Mouse (Mus musculus): ENCODE data around the gene Cacna1e. TPM values are rescaled to one million over a fixed set of nuclear protein-coding genes. Genes with fewer than 3 reads are reported as not detected.

Cacna1e gene
- total and polyA plus RNA-seq, 2 experiments: 0.09 TPM

DNA sequence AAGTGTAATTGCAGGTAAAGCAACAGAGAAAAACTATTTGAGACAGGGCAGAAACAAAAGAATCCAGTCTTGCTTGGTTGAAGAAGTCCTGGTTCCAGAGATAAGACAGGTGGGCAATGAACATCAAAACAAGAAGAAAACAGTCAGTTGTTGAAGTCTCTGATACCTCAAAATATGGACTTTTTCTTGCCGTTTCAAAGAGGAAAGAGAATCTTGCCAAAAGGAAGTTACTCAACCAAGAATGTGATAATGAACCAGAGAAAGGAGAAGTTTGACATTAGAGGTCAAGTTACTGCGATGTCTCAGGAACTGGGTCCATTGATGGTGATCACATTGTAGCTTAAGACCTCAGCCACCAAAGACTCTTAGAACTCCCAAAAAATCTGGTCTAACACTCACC, 206.6 kb downstream of the Cacna1e start:
- Histone ChIP-seq H3K9ac (ENCODE audit: low read depth, low read length) (no peak overlapping the region), H3K27me3 (ENCODE audit: control insufficient read depth, insufficient read depth, low read length) (no peaks in the 10 kb centered on the region), H3K4me1 (ENCODE audit: control insufficient read depth, insufficient read depth, low read length) (no peaks in the 10 kb centered on the region), H3K79me2 (ENCODE audit: control insufficient read depth, insufficient read depth, low read length) (no peaks in the 10 kb centered on the region), H3K27ac (replicated peaks; ENCODE audit: insufficient read depth, low read depth, low read length) (no peak overlapping the region), H3K4me3 (ENCODE audit: insufficient read depth, low read depth, low read length) (no peak overlapping the region), H3K36me3 (ENCODE audit: control insufficient read depth, insufficient read depth, low read length) (no peaks in the 10 kb centered on the region)
- WGBS: 64% methylated on average over 2 of the region's 2 CpGs
- DNase-seq (ENCODE audit: extremely low read depth, low read depth, low spot score): peak; percentile 19
- no peak for TF ChIP-seq CTCF (IDR thresholded peaks at IDR 0.05; ENCODE audit: low read depth, low read length)
- TF ChIP-seq POLR2A (IDR thresholded peaks at IDR 0.05; ENCODE audit: extremely low read depth, insufficient read depth, low read length): no peak

DNA sequence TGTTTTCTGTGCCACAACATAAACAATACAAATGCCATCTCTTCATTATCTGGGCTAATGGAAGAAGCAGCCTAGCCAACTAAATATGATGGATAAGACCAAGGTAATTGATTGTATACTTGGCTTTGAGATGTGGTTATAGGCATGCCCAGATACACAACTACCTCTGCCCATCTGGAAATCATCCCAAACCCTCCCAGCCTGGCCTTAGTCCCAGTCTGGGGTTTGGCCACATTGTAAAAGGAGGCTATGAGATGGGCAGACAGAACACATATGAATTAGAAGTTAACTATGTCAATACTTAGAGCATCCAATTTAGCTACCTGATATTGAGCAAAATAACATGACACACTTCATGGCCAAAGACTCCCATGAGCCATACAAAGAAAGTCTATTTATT, 220.6 kb downstream of the Cacna1e start:
- H3K4me3 ChIP-seq (ENCODE audit: insufficient read depth, low read depth, low read length): no peak overlapping the region
- no peaks in the 10 kb centered on the region for H3K79me2 ChIP-seq (ENCODE audit: control insufficient read depth, insufficient read depth, low read length)
- H3K36me3 ChIP-seq (ENCODE audit: control insufficient read depth, insufficient read depth, low read length): no peaks in the 10 kb centered on the region
- no peak overlapping the region for H3K27ac ChIP-seq (replicated peaks; ENCODE audit: insufficient read depth, low read depth, low read length)
- no peaks in the 10 kb centered on the region for H3K27me3 ChIP-seq (ENCODE audit: control insufficient read depth, insufficient read depth, low read length)
- DNase-seq (ENCODE audit: extremely low read depth, low read depth, low spot score): no peak
- TF ChIP-seq POLR2A (IDR thresholded peaks at IDR 0.05; ENCODE audit: extremely low read depth, insufficient read depth, low read length) (no peak), CTCF (IDR thresholded peaks at IDR 0.05; ENCODE audit: low read depth, low read length) (no peak)
- no peak overlapping the region for H3K9ac ChIP-seq (ENCODE audit: low read depth, low read length)
- no peaks in the 10 kb centered on the region for H3K4me1 ChIP-seq (ENCODE audit: control insufficient read depth, insufficient read depth, low read length)

DNA sequence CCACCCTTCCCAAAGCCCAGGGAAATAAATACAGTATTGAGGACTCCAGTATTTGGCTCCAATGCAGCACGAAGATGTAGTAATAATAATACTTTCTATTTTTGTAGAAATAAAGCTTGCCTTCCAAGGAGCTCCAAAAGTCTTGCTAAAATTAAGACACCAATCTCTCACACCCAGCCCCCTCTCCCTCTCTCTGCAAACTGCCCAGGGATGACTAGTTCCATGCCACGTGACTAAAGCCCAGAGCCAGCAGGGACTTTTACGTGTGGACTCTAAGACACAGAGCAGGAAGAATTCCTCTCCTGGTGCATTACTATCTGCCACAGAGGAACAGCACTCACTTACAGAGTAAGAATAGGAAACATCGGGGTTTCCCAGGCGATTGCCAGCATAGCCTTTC, 222.3 kb downstream of the Cacna1e start:
- 76% methylated on average over 5 of the region's 5 CpGs for WGBS
- no peaks in the 10 kb centered on the region for H3K27me3 ChIP-seq (ENCODE audit: control insufficient read depth, insufficient read depth, low read length)
- DNase-seq (ENCODE audit: extremely low read depth, low read depth, low spot score): no peak
- no peaks in the 10 kb centered on the region for H3K79me2 ChIP-seq (ENCODE audit: control insufficient read depth, insufficient read depth, low read length)
- no peak overlapping the region for H3K9ac ChIP-seq (ENCODE audit: low read depth, low read length)
- no peaks in the 10 kb centered on the region for H3K4me1 ChIP-seq (ENCODE audit: control insufficient read depth, insufficient read depth, low read length)
- H3K27ac ChIP-seq (replicated peaks; ENCODE audit: insufficient read depth, low read depth, low read length): no peak overlapping the region
- H3K4me3 ChIP-seq (ENCODE audit: insufficient read depth, low read depth, low read length): no peak overlapping the region
- TF ChIP-seq POLR2A (IDR thresholded peaks at IDR 0.05; ENCODE audit: extremely low read depth, insufficient read depth, low read length): no peak
- H3K36me3 ChIP-seq (ENCODE audit: control insufficient read depth, insufficient read depth, low read length): no peaks in the 10 kb centered on the region

DNA sequence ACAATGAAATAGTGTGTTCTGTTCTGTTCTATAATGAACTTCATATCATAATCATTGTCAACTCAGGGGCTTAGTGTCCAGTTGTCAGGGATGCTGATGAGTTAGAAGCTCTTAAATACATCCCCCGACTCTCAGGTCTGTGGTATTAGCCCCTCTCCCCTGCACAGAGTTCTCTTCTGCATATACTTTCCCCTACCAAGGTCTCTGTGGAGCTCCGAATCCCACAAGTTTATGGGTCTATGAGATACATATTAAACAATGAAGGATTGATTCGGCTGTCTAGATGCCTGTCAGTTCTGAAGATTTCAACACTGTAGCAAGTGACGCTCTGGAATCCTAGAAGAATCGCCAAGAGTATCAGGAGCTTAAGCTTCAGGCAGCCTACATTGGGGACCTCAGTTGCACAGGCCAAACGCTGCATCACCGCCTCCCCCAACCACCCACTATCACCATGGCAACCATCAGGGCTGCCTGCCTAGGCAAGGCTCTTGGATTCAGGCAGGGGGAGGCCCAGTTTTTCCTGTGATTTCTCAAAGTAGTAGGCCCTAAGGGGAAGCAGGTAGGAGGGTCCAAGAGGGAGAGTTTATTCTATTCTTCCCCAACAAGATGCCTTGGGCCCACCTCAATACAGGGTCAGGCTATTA, 223.0 kb downstream of the Cacna1e start:
- no peaks in the 10 kb centered on the region for H3K36me3 ChIP-seq (ENCODE audit: control insufficient read depth, insufficient read depth, low read length)
- no peaks in the 10 kb centered on the region for H3K79me2 ChIP-seq (ENCODE audit: control insufficient read depth, insufficient read depth, low read length)
- no peaks in the 10 kb centered on the region for H3K4me1 ChIP-seq (ENCODE audit: control insufficient read depth, insufficient read depth, low read length)
- TF ChIP-seq CTCF (IDR thresholded peaks at IDR 0.05; ENCODE audit: low read depth, low read length) (no peak), POLR2A (IDR thresholded peaks at IDR 0.05; ENCODE audit: extremely low read depth, insufficient read depth, low read length) (no peak)
- no peak overlapping the region for H3K27ac ChIP-seq (replicated peaks; ENCODE audit: insufficient read depth, low read depth, low read length)
- H3K9ac ChIP-seq (ENCODE audit: low read depth, low read length): no peak overlapping the region
- no peak for DNase-seq (ENCODE audit: extremely low read depth, low read depth, low spot score)
- H3K4me3 ChIP-seq (ENCODE audit: insufficient read depth, low read depth, low read length): no peak overlapping the region
- 68% methylated on average over 7 of the region's 7 CpGs for WGBS
- no peaks in the 10 kb centered on the region for H3K27me3 ChIP-seq (ENCODE audit: control insufficient read depth, insufficient read depth, low read length)

DNA sequence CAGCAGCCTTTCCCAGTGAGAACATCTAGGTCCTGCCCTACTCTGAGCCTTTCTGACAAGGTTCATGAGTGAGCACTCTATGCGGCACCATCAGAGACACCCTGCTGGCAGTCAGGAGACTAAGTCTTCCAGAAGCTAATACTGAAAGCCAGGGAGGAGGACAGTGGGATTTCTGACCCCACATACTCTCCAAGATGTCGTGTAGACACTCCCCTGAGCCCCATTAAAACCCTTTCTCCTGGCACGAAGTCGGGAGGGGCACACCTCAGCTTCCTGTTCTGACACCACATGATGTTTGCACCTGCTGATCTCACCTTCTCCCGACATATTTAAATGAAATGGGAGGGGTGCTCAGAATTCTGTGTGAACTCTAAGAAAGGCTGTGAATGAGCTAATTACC, 226.9 kb downstream of the Cacna1e start:
- H3K36me3 ChIP-seq (ENCODE audit: control insufficient read depth, insufficient read depth, low read length): no peaks in the 10 kb centered on the region
- WGBS: 48% methylated on average over 5 of the region's 5 CpGs
- H3K4me3 ChIP-seq (ENCODE audit: insufficient read depth, low read depth, low read length): no peak overlapping the region
- no peak overlapping the region for H3K9ac ChIP-seq (ENCODE audit: low read depth, low read length)
- no peak for DNase-seq (ENCODE audit: extremely low read depth, low read depth, low spot score)
- H3K4me1 ChIP-seq (ENCODE audit: control insufficient read depth, insufficient read depth, low read length): no peaks in the 10 kb centered on the region
- H3K27ac ChIP-seq (replicated peaks; ENCODE audit: insufficient read depth, low read depth, low read length): no peak overlapping the region
- no peaks in the 10 kb centered on the region for H3K79me2 ChIP-seq (ENCODE audit: control insufficient read depth, insufficient read depth, low read length)
- H3K27me3 ChIP-seq (ENCODE audit: control insufficient read depth, insufficient read depth, low read length): no peaks in the 10 kb centered on the region
- TF ChIP-seq POLR2A (IDR thresholded peaks at IDR 0.05; ENCODE audit: extremely low read depth, insufficient read depth, low read length) (no peak), CTCF (IDR thresholded peaks at IDR 0.05; ENCODE audit: low read depth, low read length) (no peak)

DNA sequence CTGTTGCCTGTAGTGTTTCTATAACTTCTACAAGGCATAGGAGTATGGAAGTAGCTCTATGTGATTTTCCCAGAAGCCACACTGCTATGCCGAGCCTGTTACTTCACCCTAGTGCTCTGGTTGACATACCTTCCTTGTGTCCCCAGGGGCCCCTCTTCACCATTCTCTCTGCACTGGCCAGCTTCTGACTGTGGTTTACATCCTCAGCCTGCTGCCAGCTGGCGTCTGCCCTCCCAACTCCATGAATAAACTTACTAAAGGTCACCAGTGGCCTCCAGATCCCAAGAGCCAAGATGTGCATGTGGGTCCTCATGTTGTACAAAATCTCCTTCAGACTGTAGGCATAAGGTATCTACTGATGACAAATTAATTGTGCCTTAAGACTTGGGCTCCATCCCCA, 230.3 kb downstream of the Cacna1e start:
- no peaks in the 10 kb centered on the region for H3K79me2 ChIP-seq (ENCODE audit: control insufficient read depth, insufficient read depth, low read length)
- TF ChIP-seq CTCF (IDR thresholded peaks at IDR 0.05; ENCODE audit: low read depth, low read length) (no peak), POLR2A (IDR thresholded peaks at IDR 0.05; ENCODE audit: extremely low read depth, insufficient read depth, low read length) (no peak)
- H3K36me3 ChIP-seq (ENCODE audit: control insufficient read depth, insufficient read depth, low read length): no peaks in the 10 kb centered on the region
- 69% methylated on average over 2 of the region's 2 CpGs for WGBS
- no peaks in the 10 kb centered on the region for H3K4me1 ChIP-seq (ENCODE audit: control insufficient read depth, insufficient read depth, low read length)
- no peak overlapping the region for H3K4me3 ChIP-seq (ENCODE audit: insufficient read depth, low read depth, low read length)
- H3K27me3 ChIP-seq (ENCODE audit: control insufficient read depth, insufficient read depth, low read length): no peaks in the 10 kb centered on the region
- no peak for DNase-seq (ENCODE audit: extremely low read depth, low read depth, low spot score)
- no peak overlapping the region for H3K27ac ChIP-seq (replicated peaks; ENCODE audit: insufficient read depth, low read depth, low read length)
- no peak overlapping the region for H3K9ac ChIP-seq (ENCODE audit: low read depth, low read length)
